Mouse (Mus musculus): ENCODE results near the gene Afap1l2.

DNA sequence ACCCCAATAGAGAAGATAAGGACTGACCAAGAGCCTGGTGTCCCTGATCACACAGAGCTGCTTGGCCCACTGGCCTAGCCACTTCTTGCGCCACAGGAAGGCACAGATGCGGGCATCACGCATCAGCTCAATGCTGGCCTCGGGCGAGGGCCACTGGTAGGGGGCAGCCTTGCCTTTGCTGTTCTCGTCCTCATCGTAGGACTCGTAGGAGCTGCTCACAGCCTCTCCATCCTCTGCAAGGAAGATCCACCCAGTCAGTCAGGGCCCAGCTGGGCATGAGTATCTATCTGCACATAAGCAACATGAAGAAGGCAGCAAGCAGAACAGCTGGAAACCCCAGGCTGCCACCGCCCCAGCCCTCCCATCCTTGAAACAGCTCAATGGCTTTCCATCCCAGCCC, 78.0 kb downstream of the Afap1l2 start:
- TF ChIP-seq CTCF (IDR thresholded peaks at IDR 0.05) (peak; percentile 56), EP300 (IDR thresholded peaks at IDR 0.05) (no peak)

Data from lung, postnatal 0 days (tissue).